Mouse (Mus musculus) cerebellum, adult 11-12 months (tissue): ENCODE data around the gene Ankfy1.
A peak's percentile ranks its signal among the peaks of the same experiment; 100 is the strongest.
"Not testable (repeated sequence)": the region's sequence is repeated elsewhere in the genome, so short reads cannot be mapped to it uniquely, and the experiment has no call there.

Experiments
- DNase-seq: peaks from one replicate; pipeline ENCODE4 v3.0.0; 2022

Ankfy1 gene

GRCm38 (mm10) chr11:72689551-72690510 lies at the start of gene Ankfy1:
Ankfy1 (plus strand) TSS chr11:72690006.
- peak; percentile 89 for DNase-seq

- no peak for DNase-seq
Observed at GRCm38 (mm10) chr11:72642730-72643129, 47.1 kb upstream of the Ankfy1 start.

GRCm38 (mm10) chr11:72645386-72645785 lies 44.4 kb upstream of the Ankfy1 start:
- no peak for DNase-seq

GRCm38 (mm10) chr11:72650347-72650746 lies 39.5 kb upstream of the Ankfy1 start:
- no peak for DNase-seq

- no peak for DNase-seq
Observed at GRCm38 (mm10) chr11:72659918-72660317, 29.9 kb upstream of the Ankfy1 start.

- DNase-seq: no peak
Observed at GRCm38 (mm10) chr11:72660359-72660758, 29.4 kb upstream of the Ankfy1 start.

- no peak for DNase-seq
Observed at GRCm38 (mm10) chr11:72664641-72665040, 25.2 kb upstream of the Ankfy1 start.

- DNase-seq: no peak
Observed at GRCm38 (mm10) chr11:72670634-72671033, 19.2 kb upstream of the Ankfy1 start.

GRCm38 (mm10) chr11:72671294-72671988 lies 18.4 kb upstream of the Ankfy1 start:
- DNase-seq: no peak

GRCm38 (mm10) chr11:72672438-72672837 lies 17.4 kb upstream of the Ankfy1 start:
- no peak for DNase-seq

- no peak for DNase-seq
Observed at GRCm38 (mm10) chr11:72675280-72675679, 14.5 kb upstream of the Ankfy1 start.

GRCm38 (mm10) chr11:72680726-72681125 lies 9.1 kb upstream of the Ankfy1 start:
- DNase-seq: no peak

- DNase-seq: no peak
Observed at GRCm38 (mm10) chr11:72683402-72683801, 6.4 kb upstream of the Ankfy1 start.

- no peak for DNase-seq
Observed at GRCm38 (mm10) chr11:72686697-72687096, 3.1 kb upstream of the Ankfy1 start.

- DNase-seq: no peak
Observed at GRCm38 (mm10) chr11:72688242-72688641, 1.6 kb upstream of the Ankfy1 start.

GRCm38 (mm10) chr11:72689115-72689514 lies 691 bp upstream of the Ankfy1 start:
- no peak for DNase-seq

GRCm38 (mm10) chr11:72692353-72692752 lies 2.5 kb downstream of the Ankfy1 start:
- DNase-seq: no peak

- no peak for DNase-seq
Observed at GRCm38 (mm10) chr11:72695025-72695424, 5.2 kb downstream of the Ankfy1 start.

GRCm38 (mm10) chr11:72696368-72696971 lies 6.7 kb downstream of the Ankfy1 start:
- no peak for DNase-seq

- no peak for DNase-seq
Observed at GRCm38 (mm10) chr11:72697323-72697722, 7.5 kb downstream of the Ankfy1 start.

GRCm38 (mm10) chr11:72705111-72705510 lies 15.3 kb downstream of the Ankfy1 start:
- DNase-seq: not testable (repeated sequence)

GRCm38 (mm10) chr11:72712721-72713120 lies 22.9 kb downstream of the Ankfy1 start:
- no peak for DNase-seq

- no peak for DNase-seq
Observed at GRCm38 (mm10) chr11:72718161-72718560, 28.4 kb downstream of the Ankfy1 start.
